Mouse (Mus musculus) layer of hippocampus, adult 11-12 months (tissue): Measurements from ENCODE around the gene Sulf2.
A peak's percentile ranks its signal among the peaks of the same experiment; 100 is the strongest.

Experiments
- DNase-seq: peaks from one replicate; pipeline ENCODE4 v3.0.0; 2022; ENCODE audit warnings: low spot score

The Sulf2 gene

GRCm38 (mm10) chr2:166085780-166086179 lies 69.7 kb downstream of the Sulf2 start:
- no peak for DNase-seq

- peak; percentile 69 for DNase-seq
Observed at GRCm38 (mm10) chr2:166084964-166085363, 70.5 kb downstream of the Sulf2 start.

- no peak for DNase-seq
Observed at GRCm38 (mm10) chr2:166084111-166084510, 71.4 kb downstream of the Sulf2 start.

- DNase-seq = no peak
Observed at GRCm38 (mm10) chr2:166083542-166084031, 71.9 kb downstream of the Sulf2 start.

GRCm38 (mm10) chr2:166082661-166083060 lies 72.8 kb downstream of the Sulf2 start:
- DNase-seq = no peak

GRCm38 (mm10) chr2:166082193-166082592 lies 73.3 kb downstream of the Sulf2 start:
- DNase-seq = peak; percentile 81

GRCm38 (mm10) chr2:166080967-166081750 lies 74.3 kb downstream of the Sulf2 start:
- no peak for DNase-seq

- no peak for DNase-seq
Observed at GRCm38 (mm10) chr2:166079961-166080885, 75.2 kb downstream of the Sulf2 start.

GRCm38 (mm10) chr2:166079231-166079630 lies 76.2 kb downstream of the Sulf2 start:
- DNase-seq = no peak

- no peak for DNase-seq
Observed at GRCm38 (mm10) chr2:166077371-166077770, 78.1 kb downstream of the Sulf2 start.

- no peak for DNase-seq
Observed at GRCm38 (mm10) chr2:166074322-166074721, 81.1 kb downstream of the Sulf2 start.

GRCm38 (mm10) chr2:166073082-166073481 lies 82.4 kb downstream of the Sulf2 start:
- no peak for DNase-seq

GRCm38 (mm10) chr2:166071889-166072288 lies 83.6 kb downstream of the Sulf2 start:
- DNase-seq = no peak

GRCm38 (mm10) chr2:166071481-166071880 lies 84.0 kb downstream of the Sulf2 start:
- DNase-seq = no peak

GRCm38 (mm10) chr2:166069738-166070137 lies 85.7 kb downstream of the Sulf2 start:
- DNase-seq = no peak

GRCm38 (mm10) chr2:166069164-166069563 lies 86.3 kb downstream of the Sulf2 start:
- no peak for DNase-seq

- no peak for DNase-seq
Observed at GRCm38 (mm10) chr2:166068261-166068660, 87.2 kb downstream of the Sulf2 start.

- DNase-seq = no peak
Observed at GRCm38 (mm10) chr2:166066434-166066833, 89.0 kb downstream of the Sulf2 start.

GRCm38 (mm10) chr2:166062431-166062830 lies 93.0 kb downstream of the Sulf2 start:
- no peak for DNase-seq

GRCm38 (mm10) chr2:166062008-166062407 lies 93.5 kb downstream of the Sulf2 start:
- no peak for DNase-seq

GRCm38 (mm10) chr2:166059684-166060423 lies 95.6 kb downstream of the Sulf2 start:
- DNase-seq = peak; percentile 55

GRCm38 (mm10) chr2:166054002-166054539 lies 101.4 kb downstream of the Sulf2 start:
- no peak for DNase-seq
